Mouse (Mus musculus) urinary bladder, postnatal 4 days (tissue): Measurements from ENCODE around the gene Naa15.
"Not testable (repeated sequence)": the region's sequence is repeated elsewhere in the genome, so short reads cannot be mapped to it uniquely, and the experiment has no call there.

Experiments used
- DNase-seq, 2 experiments: peaks; one replicate each; pipeline ENCODE4 v3.0.0; 2021 to 2022; ENCODE audit warnings: low spot score in 2 of 2

The Naa15 gene

GRCm38 (mm10) chr3:51415098-51416072 is at the start of gene Naa15:
TSS of gene Naa15 (plus strand) at chr3:51415148.
- DNase-seq = peak; percentile 95 to 96

GRCm38 (mm10) chr3:51365517-51365882 is 49.4 kb upstream of the Naa15 start:
- DNase-seq = no peak

DNA sequence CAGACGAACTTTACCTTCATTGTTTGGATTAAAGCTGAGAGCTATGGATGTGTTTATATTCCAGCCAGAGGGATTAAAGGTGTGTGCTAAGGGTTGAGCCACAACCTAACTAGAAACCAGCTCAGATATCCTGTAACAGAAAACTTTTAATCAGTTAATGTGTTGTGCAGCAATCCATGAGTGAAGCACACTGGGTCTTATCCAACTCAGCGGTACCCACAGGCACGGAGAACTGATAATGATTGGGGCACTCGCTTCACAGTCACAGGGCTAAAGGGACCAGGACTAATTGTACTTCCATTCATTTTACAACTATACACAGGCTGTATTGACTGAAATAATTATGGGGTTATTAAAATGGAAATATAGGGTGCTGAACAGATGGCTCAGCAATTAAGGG is 48.0 kb upstream of the Naa15 start:
- no peak for DNase-seq

GRCm38 (mm10) chr3:51368011-51368410 is 46.9 kb upstream of the Naa15 start:
- DNase-seq = no peak

GRCm38 (mm10) chr3:51371826-51372225 is 43.1 kb upstream of the Naa15 start:
- DNase-seq = no peak

- DNase-seq = no peak
Observed at GRCm38 (mm10) chr3:51372883-51373282, 42.1 kb upstream of the Naa15 start.

DNA sequence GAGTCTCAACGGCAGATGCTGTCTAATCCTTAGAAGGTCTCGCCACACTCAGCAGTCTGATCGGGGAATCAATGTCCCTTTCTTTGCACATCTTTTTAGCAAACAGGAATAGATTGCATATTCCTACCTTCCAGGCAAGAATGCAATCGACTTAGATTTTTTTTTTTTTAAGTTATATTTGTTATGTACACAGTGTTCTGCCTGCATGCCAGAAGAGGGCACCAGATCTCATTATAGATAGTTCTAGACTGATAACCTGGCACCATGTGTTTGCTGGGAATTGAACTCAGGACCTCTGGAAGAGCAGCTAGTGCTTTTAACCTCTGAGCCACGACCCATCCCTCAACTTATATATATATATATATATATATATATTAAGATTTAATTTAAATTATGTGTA is 41.4 kb upstream of the Naa15 start:
- DNase-seq = no peak

GRCm38 (mm10) chr3:51375307-51376265 is 39.4 kb upstream of the Naa15 start:
- no peak for DNase-seq

- no peak for DNase-seq
Observed at GRCm38 (mm10) chr3:51377878-51378664, 36.9 kb upstream of the Naa15 start.

GRCm38 (mm10) chr3:51378665-51378946 is 36.3 kb upstream of the Naa15 start:
- DNase-seq = no peak

GRCm38 (mm10) chr3:51379786-51380659 is 34.9 kb upstream of the Naa15 start:
- no peak for DNase-seq

- DNase-seq = no peak
Observed at GRCm38 (mm10) chr3:51380660-51381014, 34.3 kb upstream of the Naa15 start.

DNA sequence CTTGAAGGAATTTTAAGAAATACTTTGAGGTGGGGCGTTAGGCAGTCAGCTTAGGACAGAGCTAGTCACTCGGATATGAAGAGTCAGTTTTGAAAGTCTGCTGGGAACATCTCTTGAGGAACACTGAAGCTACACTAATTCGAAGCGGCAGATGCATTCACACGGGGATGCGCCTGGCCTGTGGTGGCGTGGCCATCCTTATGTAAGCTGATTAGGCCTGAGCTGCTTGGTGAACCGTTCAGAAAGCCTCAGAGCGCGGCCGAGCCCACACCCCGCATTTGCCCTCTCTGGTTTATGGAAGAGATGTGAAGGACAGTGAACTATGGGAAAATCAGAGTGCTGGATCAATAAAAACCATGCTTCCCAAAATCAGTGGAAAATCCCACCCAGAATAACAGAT is 31.5 kb upstream of the Naa15 start:
- DNase-seq = no peak

DNA sequence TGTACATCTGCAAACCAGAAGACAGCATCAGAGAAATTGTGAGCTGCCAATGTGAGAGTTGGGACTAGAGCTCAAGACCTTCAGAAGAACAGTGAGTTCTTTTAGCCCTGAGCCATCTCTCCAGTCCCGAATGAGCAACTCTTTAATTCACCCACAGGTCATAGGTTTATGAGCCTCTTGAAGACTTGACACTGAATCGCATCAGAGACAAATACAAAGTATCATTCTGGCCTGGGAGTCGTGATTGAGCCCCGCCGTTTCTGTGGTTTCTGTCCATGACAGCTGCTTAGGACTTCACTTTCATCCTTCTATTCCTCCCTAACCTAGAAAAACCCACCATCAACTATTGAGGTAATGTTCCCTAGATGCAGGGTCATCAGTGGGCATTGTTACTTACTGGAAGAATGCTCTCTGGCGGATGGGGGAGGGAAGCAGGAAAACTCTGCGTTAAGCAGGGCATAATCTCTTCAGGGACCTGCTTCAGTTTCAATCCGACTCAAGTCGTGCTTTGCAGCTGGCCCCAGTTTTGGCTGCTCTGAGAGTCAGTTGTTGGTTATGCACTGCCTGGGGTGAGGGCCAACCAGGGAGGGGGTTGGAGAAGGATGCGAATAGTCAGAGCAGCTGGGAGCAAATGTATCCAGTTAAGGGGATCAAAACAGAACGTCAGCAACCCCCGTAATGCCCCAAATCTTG is 28.4 kb upstream of the Naa15 start:
- peak in 1 of 2 experiments; percentile 30 for DNase-seq

DNA sequence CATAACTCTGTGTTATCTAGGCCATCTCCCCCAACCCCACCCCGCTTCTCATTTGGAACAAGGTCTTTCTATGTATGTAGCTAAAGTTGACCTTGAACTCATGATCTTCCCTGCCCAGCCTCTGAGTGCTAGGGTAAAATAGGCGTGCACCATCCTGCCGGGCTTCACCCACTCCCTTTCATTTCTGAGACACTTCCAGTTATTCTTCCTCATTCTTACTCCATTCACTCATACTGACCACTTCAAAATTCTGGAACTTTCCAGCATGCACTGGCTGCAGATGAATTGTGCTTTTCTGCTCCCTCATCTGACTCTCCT is 27.9 kb upstream of the Naa15 start:
- DNase-seq = no peak

DNA sequence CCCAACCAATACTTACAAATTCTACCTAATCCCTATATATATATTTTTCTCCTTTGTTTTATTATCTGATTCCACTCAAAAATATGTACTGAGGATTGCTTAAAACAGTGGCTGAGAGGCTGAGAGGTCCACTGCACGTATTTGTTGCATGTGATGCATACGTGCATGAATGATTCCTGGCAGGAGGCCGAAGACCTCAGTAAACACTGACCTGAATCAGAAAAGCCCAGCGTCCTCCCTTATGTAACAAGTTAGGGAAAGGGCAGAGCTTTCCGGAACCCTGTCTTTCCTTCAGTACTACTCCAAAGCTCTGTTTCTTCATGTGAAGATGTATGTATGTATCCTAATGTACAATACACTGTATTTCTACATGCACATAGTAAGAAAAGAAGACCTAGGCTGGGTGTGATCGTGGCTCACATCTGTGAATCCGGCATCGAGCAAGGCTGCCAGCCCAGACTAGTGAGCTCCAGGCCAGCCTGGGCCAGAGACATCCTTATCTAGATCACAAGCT is 27.0 kb upstream of the Naa15 start:
- no peak for DNase-seq

DNA sequence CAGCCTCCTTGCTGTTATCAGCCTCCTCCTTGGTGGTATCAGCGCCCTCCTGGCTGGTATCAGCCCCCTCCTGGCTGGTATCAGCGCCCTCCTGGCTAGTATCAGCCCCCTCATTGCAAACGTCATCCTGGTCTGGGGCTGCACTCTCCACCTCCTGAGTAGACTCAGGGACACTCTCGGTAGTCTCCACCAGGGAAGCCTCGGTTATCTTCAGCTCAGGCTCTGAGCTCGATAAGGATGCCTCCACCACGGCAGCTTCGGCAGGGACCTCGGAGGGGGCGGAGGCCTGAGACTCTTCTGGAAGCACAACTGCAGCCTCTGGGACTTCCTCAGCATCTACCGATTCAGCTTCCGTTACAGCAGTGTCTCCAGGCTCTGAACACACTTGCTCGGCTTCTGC is 26.0 kb upstream of the Naa15 start:
- no peak for DNase-seq

- no peak for DNase-seq
Observed at GRCm38 (mm10) chr3:51391095-51391494, 23.9 kb upstream of the Naa15 start.

- no peak for DNase-seq
Observed at GRCm38 (mm10) chr3:51391591-51391990, 23.4 kb upstream of the Naa15 start.

DNA sequence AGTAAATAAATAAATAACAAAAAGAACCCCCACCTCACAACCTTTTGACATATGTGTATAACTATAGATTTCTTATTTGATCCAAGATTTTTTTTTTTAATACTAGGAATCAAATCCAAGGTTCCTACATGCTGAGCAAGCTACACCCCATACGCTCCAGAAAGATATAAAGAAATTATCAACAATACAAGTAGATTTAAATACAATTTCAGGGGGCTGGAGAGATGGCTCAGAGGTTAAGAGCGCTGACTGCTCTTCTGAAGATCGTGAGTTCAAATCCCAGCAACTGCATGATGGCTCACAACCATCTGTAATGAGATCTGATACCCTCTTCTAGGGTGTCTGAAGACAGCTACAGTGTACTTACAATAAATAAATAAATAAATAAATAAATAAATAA is 21.9 kb upstream of the Naa15 start:
- not testable (repeated sequence) for DNase-seq
